Comparison of ENCODE assay signal across 13 mouse cellular contexts in genomic region chr6:64617417-64618135, GRCm38 (mm10).
DNase-seq lines count a peak whose midpoint lies in the region; ATAC-seq and TF ChIP-seq lines count a peak whose summit lies in the region.
"Had no signal": no experiment of that assay in that cellular context is flagged by ENCODE, and none has a peak within 500 bp of the region (broad histone marks: within the 10 kb centered on the region; RNA-seq: fewer than 3 reads in every experiment).

No protein-coding gene starts in this region.

- peak; percentile 82; the same call in 1 of the 2 replicates for TF ChIP-seq EP300 in heart, adult 2 months (IDR thresholded peaks at IDR 0.05; ENCODE audit: insufficient read depth, low read depth, low read length)
- peak; percentile 47 for TF ChIP-seq EP300 in lung, postnatal 0 days (IDR thresholded peaks at IDR 0.05)

- H3K9ac ChIP-seq in heart, adult 2 months (ENCODE audit: low read depth, low read length): no peak overlapping the region
- no peak overlapping the region for H3K9ac ChIP-seq in heart, embryonic 12.5 days
- H3K9ac ChIP-seq in lung, postnatal 0 days (replicated peaks; ENCODE audit: low read depth): no peak overlapping the region
- no peak overlapping the region for H3K9ac ChIP-seq in hindbrain, embryonic 13.5 days
- H3K9ac ChIP-seq: embryonic facial prominence, embryonic 15.5 days had no signal

- TF ChIP-seq CTCF in heart, adult 2 months (IDR thresholded peaks at IDR 0.05): no peak
- TF ChIP-seq CTCF in lung, postnatal 0 days (IDR thresholded peaks at IDR 0.05): no peak

- no peak for ATAC-seq in heart, embryonic 12.5 days (ENCODE audit: insufficient number of reproducible peaks, low FRiP score)
- no peak for ATAC-seq in lung, postnatal 0 days
- peak; percentile 53; the same call in 1 of the 2 replicates for ATAC-seq in hindbrain, embryonic 13.5 days (ENCODE audit: low FRiP score)

- no peak overlapping the region for H3K4me2 ChIP-seq in heart, embryonic 12.5 days
- H3K4me2 ChIP-seq in lung, postnatal 0 days (replicated peaks; ENCODE audit: low read depth, low read length): no peak overlapping the region
- H3K4me2 ChIP-seq in hindbrain, embryonic 13.5 days: no peak overlapping the region
- H3K4me2 ChIP-seq: embryonic facial prominence, embryonic 15.5 days; liver, embryonic 11.5 days had no signal

- no peak for TF ChIP-seq POLR2A in heart, adult 2 months (IDR thresholded peaks at IDR 0.05; ENCODE audit: insufficient read depth, low read depth, low read length)

- peak overlapping the region; percentile 58 for H3K27ac ChIP-seq in heart, adult 2 months
- no peak overlapping the region for H3K27ac ChIP-seq in heart, embryonic 12.5 days (ENCODE audit: poor library complexity, severe bottlenecking)
- H3K27ac ChIP-seq in lung, postnatal 0 days (ENCODE audit: low read length): no peak overlapping the region
- peak overlapping the region; percentile 63 for H3K27ac ChIP-seq in brown adipose tissue, adult 24 weeks (replicated peaks; ENCODE audit: low read depth, low read length)
- no peak overlapping the region; the same call in 1 of the 2 replicates for H3K27ac ChIP-seq in hindbrain, embryonic 13.5 days
- H3K27ac ChIP-seq: embryonic facial prominence, embryonic 15.5 days had no signal

- no peak overlapping the region for H3K4me3 ChIP-seq in heart, adult 2 months
- no peak overlapping the region for H3K4me3 ChIP-seq in heart, embryonic 12.5 days
- no peak overlapping the region for H3K4me3 ChIP-seq in lung, postnatal 0 days (ENCODE audit: low read depth, low read length)
- H3K4me3 ChIP-seq in brown adipose tissue, adult 24 weeks (ENCODE audit: insufficient read depth, low read depth, low read length): no peak overlapping the region
- no peak overlapping the region for H3K4me3 ChIP-seq in hindbrain, embryonic 13.5 days
- H3K4me3 ChIP-seq: embryonic facial prominence, embryonic 15.5 days had no signal

- H3K27me3 ChIP-seq in heart, adult 2 months (ENCODE audit: control insufficient read depth, insufficient read depth, low read length): no peaks in the 10 kb centered on the region
- no peaks in the 10 kb centered on the region for H3K27me3 ChIP-seq in heart, embryonic 12.5 days (replicated peaks)
- H3K27me3 ChIP-seq in lung, postnatal 0 days (replicated peaks; ENCODE audit: insufficient read depth, low read length): no peaks in the 10 kb centered on the region
- no peaks in the 10 kb centered on the region for H3K27me3 ChIP-seq in hindbrain, embryonic 13.5 days
- H3K27me3 ChIP-seq: embryonic facial prominence, embryonic 15.5 days had no signal

- intact Hi-C loops in heart, adult 2 months (cut with DNase I): loop anchor here (10.0 kb wide), 1 partner anchor 113 kb away; no protein-coding TSS in a partner anchor

- H3K36me3 ChIP-seq in heart, adult 2 months (ENCODE audit: control insufficient read depth, insufficient read depth, low read length): no peaks in the 10 kb centered on the region
- no peaks in the 10 kb centered on the region for H3K36me3 ChIP-seq in heart, embryonic 12.5 days
- no peaks in the 10 kb centered on the region for H3K36me3 ChIP-seq in lung, postnatal 0 days (ENCODE audit: insufficient read depth, low read length)
- no peaks in the 10 kb centered on the region for H3K36me3 ChIP-seq in hindbrain, embryonic 13.5 days
- H3K36me3 ChIP-seq: embryonic facial prominence, embryonic 15.5 days had no signal

- WGBS in heart, adult 2 months: 39% methylated on average over 8 of the region's 8 CpGs
- 70% methylated on average over 8 of the region's 8 CpGs for WGBS in heart, embryonic 12.5 days
- WGBS in lung, postnatal 0 days: 50% methylated on average over 8 of the region's 8 CpGs
- WGBS in hindbrain, embryonic 13.5 days: 28% methylated on average over 8 of the region's 8 CpGs

- peaks cover 2% of the 10 kb centered on the region; the same call in 1 of the 2 replicates for H3K4me1 ChIP-seq in heart, adult 2 months (ENCODE audit: control insufficient read depth, insufficient read depth, low read length)
- H3K4me1 ChIP-seq in heart, embryonic 12.5 days (replicated peaks): no peaks in the 10 kb centered on the region
- no peaks in the 10 kb centered on the region for H3K4me1 ChIP-seq in lung, postnatal 0 days (ENCODE audit: insufficient read depth, low read depth, low read length)
- peaks cover 3% of the 10 kb centered on the region; the same call in 1 of the 2 replicates for H3K4me1 ChIP-seq in brown adipose tissue, adult 24 weeks (ENCODE audit: control insufficient read depth, insufficient read depth, insufficient read length, low read length)
- peaks cover 19% of the 10 kb centered on the region for H3K4me1 ChIP-seq in hindbrain, embryonic 13.5 days (replicated peaks)
- H3K4me1 ChIP-seq: embryonic facial prominence, embryonic 15.5 days had no signal

- H3K79me2 ChIP-seq in heart, adult 2 months (replicated peaks; ENCODE audit: control insufficient read depth, insufficient read depth, low read length): no peaks in the 10 kb centered on the region

- H3K9me3 ChIP-seq in heart, embryonic 12.5 days (replicated peaks): no peaks in the 10 kb centered on the region
- H3K9me3 ChIP-seq in lung, postnatal 0 days (ENCODE audit: low read length): no peaks in the 10 kb centered on the region
- no peaks in the 10 kb centered on the region for H3K9me3 ChIP-seq in hindbrain, embryonic 13.5 days
- H3K9me3 ChIP-seq: embryonic facial prominence, embryonic 15.5 days had no signal

- peak in 1 of 2 experiments; percentile 4 for DNase-seq in heart, adult 2 months
- peak; percentile 11 for DNase-seq in lung, postnatal 0 days (ENCODE audit: low spot score)
- no peak for DNase-seq in lung, postnatal 4 days
- DNase-seq in retina, embryonic 14.5 days (ENCODE audit: low spot score): no peak
- DNase-seq: cerebellum, adult 2 months; kidney, adult 9 months; left cerebral cortex, postnatal 4 days; thymus, adult 2 months had no signal

Comparison
In these comparisons a context has a peak if more than half of its experiments do, and no peak if none do; other contexts are left out.
1. H3K27ac ChIP-seq: peak in heart, adult 2 months (single experiment) and brown adipose tissue, adult 24 weeks (single experiment); none in heart, embryonic 12.5 days (single experiment), lung, postnatal 0 days (single experiment) and hindbrain, embryonic 13.5 days (single experiment).